In the genomic region with DNA sequence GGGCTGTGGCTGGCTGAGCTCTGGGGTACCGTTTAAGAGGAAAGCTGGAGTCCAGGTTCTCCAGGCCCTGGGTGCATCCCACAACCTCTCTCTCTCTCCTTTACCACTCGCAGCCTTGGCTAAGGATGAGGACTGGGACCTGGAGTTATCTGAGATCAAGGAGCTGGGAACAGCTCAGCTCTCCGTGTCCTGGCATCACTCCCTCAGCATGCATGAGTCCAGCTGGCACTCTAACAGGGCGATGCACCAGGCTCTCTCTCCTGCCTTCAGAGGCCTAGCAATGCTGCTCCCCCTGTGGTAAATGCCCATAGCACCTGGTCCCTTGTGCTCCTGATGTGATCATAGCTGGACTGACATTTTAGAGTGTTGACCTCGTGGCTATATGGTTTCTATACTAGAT, we compare ENCODE assay signal across 9 mouse cellular contexts. TPM values are rescaled to one million over a fixed set of nuclear protein-coding genes. Genes with fewer than 3 reads are reported as not detected.
DNase-seq lines count a peak whose midpoint lies in the region; ATAC-seq lines count a peak whose summit lies in the region.
"Had no signal": no experiment of that assay in that cellular context is flagged by ENCODE, and none has a peak within 500 bp of the region (broad histone marks: within the 10 kb centered on the region; RNA-seq: fewer than 3 reads in every experiment).

No protein-coding gene starts in this region.

- H3K4me2 ChIP-seq in hindbrain, embryonic 13.5 days: no peak overlapping the region
- no peak overlapping the region for H3K4me2 ChIP-seq in hindbrain, embryonic 11.5 days (replicated peaks; ENCODE audit: low read depth, low read length)

- H3K27me3 ChIP-seq in hindbrain, embryonic 13.5 days: no peaks in the 10 kb centered on the region
- no peaks in the 10 kb centered on the region for H3K27me3 ChIP-seq in hindbrain, embryonic 11.5 days (ENCODE audit: control insufficient read depth, insufficient read depth, low read length)

- 85% methylated on average over 5 of the region's 5 CpGs for WGBS in hindbrain, embryonic 13.5 days
- WGBS in hindbrain, embryonic 11.5 days: 89% methylated on average over 5 of the region's 5 CpGs

- ATAC-seq in hindbrain, embryonic 13.5 days (ENCODE audit: low FRiP score): no peak
- no peak for ATAC-seq in hindbrain, embryonic 11.5 days (ENCODE audit: low FRiP score)

- no peak overlapping the region for H3K9ac ChIP-seq in hindbrain, embryonic 13.5 days
- H3K9ac ChIP-seq in hindbrain, embryonic 11.5 days (ENCODE audit: low read depth, low read length): no peak overlapping the region
- H3K9ac ChIP-seq: liver, embryonic 14.5 days had no signal

- H3K4me1 ChIP-seq in hindbrain, embryonic 13.5 days (replicated peaks): peaks cover 72% of the 10 kb centered on the region
- H3K4me1 ChIP-seq in hindbrain, embryonic 11.5 days (replicated peaks; ENCODE audit: control insufficient read depth, insufficient read depth, low read length): peaks cover 8% of the 10 kb centered on the region

- peak overlapping the region; percentile 19; the same call in 1 of the 2 replicates for H3K27ac ChIP-seq in hindbrain, embryonic 13.5 days
- no peak overlapping the region for H3K27ac ChIP-seq in hindbrain, embryonic 11.5 days (ENCODE audit: low read depth, low read length)
- H3K27ac ChIP-seq: liver, embryonic 14.5 days had no signal

- H3K9me3 ChIP-seq in hindbrain, embryonic 13.5 days: no peaks in the 10 kb centered on the region
- H3K9me3 ChIP-seq in hindbrain, embryonic 11.5 days (ENCODE audit: control insufficient read depth, low read length): no peaks in the 10 kb centered on the region

- H3K4me3 ChIP-seq in hindbrain, embryonic 13.5 days: no peak overlapping the region
- no peak overlapping the region for H3K4me3 ChIP-seq in hindbrain, embryonic 11.5 days (ENCODE audit: low read depth, low read length)

- peak; percentile 51 for DNase-seq in adrenal gland, adult 2 months
- DNase-seq in adrenal gland, adult 8-10 months: no peak
- no peak for DNase-seq in hindbrain, embryonic 11.5 days (ENCODE audit: low spot score)
- peak; percentile 26 for DNase-seq in urinary bladder, postnatal 14 days (ENCODE audit: low spot score)
- no peak for DNase-seq in urinary bladder, postnatal 10 days (ENCODE audit: low spot score)
- no peak for DNase-seq in right cerebral cortex, postnatal 4 days
- DNase-seq in layer of hippocampus, adult 9-10 months (ENCODE audit: low spot score): no peak

- peaks cover 47% of the 10 kb centered on the region for H3K36me3 ChIP-seq in hindbrain, embryonic 13.5 days
- H3K36me3 ChIP-seq in hindbrain, embryonic 11.5 days (ENCODE audit: control insufficient read depth, insufficient read depth, low read length): peaks cover 11% of the 10 kb centered on the region

RNA-seq across cellular contexts. Expression of gene Litaf, which starts 5.2 kb away (rescaled TPM):
- 10 to 100 TPM; 50.4 to 65.2 TPM for total RNA-seq in adrenal gland, adult 2 months (2021)
- 221 and 284 TPM in 2 replicates for polyA plus RNA-seq in adrenal gland, adult 2 months (2012; rRNA removed)
- 10 to 100 TPM; 38.0 to 56.2 (median 46.3) TPM for total RNA-seq in adrenal gland, adult 8-10 months (2022)
- polyA plus RNA-seq in hindbrain, embryonic 13.5 days (2015; fragmentation: Nextera tagmentation; extraction: Ambion mirVana): 36.4 and 40.6 TPM in 2 replicates
- 71.4 and 71.6 TPM in 2 replicates for polyA plus RNA-seq in hindbrain, embryonic 11.5 days (2014; fragmentation: Nextera tagmentation; extraction: Ambion mirVana)

RNA-seq across cellular contexts. Expression of gene Snn, which starts 10.4 kb away (rescaled TPM):
- 10 to 100 TPM in 1 of 2 experiments, 1 to 10 TPM in 1; 9.7 to 16.5 TPM for total RNA-seq in adrenal gland, adult 2 months (2021)
- 9.1 and 9.2 TPM in 2 replicates for polyA plus RNA-seq in adrenal gland, adult 2 months (2012; rRNA removed)
- 10 to 100 TPM; 12.0 to 21.4 (median 14.6) TPM for total RNA-seq in adrenal gland, adult 8-10 months (2022)
- 145 TPM in 2 replicates for polyA plus RNA-seq in hindbrain, embryonic 13.5 days (2015; fragmentation: Nextera tagmentation; extraction: Ambion mirVana)
- 96.5 and 113 TPM in 2 replicates for polyA plus RNA-seq in hindbrain, embryonic 11.5 days (2014; fragmentation: Nextera tagmentation; extraction: Ambion mirVana)

Comparison
In these comparisons a context has a peak if more than half of its experiments do, and no peak if none do; other contexts are left out.
1. DNase-seq: peak in adrenal gland, adult 2 months (single experiment) and urinary bladder, postnatal 14 days (single experiment); none in adrenal gland, adult 8-10 months (single experiment), hindbrain, embryonic 11.5 days (single experiment), urinary bladder, postnatal 10 days (single experiment), right cerebral cortex, postnatal 4 days (single experiment) and layer of hippocampus, adult 9-10 months (single experiment).